Mouse (Mus musculus): ENCODE data around the gene Atxn7l2. TPM values are rescaled to one million over a fixed set of nuclear protein-coding genes. Genes with fewer than 3 reads are reported as not detected.

Atxn7l2 gene
- total and polyA plus RNA-seq, 3 experiments: 5.6 to 14.6 TPM; not detected in 1

DNA sequence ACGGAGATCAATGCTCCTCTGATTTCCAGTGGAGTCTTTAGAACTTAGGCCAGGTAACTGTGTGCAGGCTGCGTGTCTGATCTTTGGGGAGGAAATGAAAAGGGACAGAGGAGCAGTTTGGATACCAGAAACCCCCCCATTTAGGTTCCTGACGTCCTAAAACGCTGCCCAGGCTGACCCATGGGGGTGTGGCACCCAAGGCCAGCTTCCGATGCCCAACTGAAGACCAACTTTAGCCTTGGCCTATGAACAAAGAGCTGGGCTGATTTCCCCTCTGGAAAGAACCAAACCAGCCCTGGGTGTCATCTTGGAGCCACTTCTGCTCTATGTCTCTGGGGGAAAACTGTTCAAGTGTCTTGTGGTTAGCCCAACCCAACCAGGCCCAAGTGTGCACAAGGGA lies 46.6 kb downstream of the Atxn7l2 start:
- Histone ChIP-seq H3K4me3 (ENCODE audit: control insufficient read depth in 1 of 2, insufficient read depth in 1 of 2, low read depth in 2 of 2, low read length in 2 of 2) (no peak overlapping the region), H3K9ac (ENCODE audit: control insufficient read depth, low read depth, low read length, poor library complexity, severe bottlenecking) (no peak overlapping the region), H3K36me3 (ENCODE audit: control insufficient read depth in 1 of 2, insufficient read depth in 2 of 2, low read length in 2 of 2) (no peaks in the 10 kb centered on the region), H3K27ac (ENCODE audit: control insufficient read depth, low read depth, low read length) (no peak overlapping the region), H3K4me1 (ENCODE audit: control insufficient read depth in 1 of 2, insufficient read depth in 2 of 2, low read length in 2 of 2) (no peaks in the 10 kb centered on the region), H3K79me2 (ENCODE audit: control insufficient read depth, insufficient read depth, low read length, poor library complexity) (no peaks in the 10 kb centered on the region), H3K9me3 (replicated peaks; ENCODE audit: insufficient read depth, low read length) (no peaks in the 10 kb centered on the region), H3K27me3 (ENCODE audit: control insufficient read depth in 1 of 2, insufficient read depth in 2 of 2, low read length in 2 of 2) (peaks cover 4 to 13% of the 10 kb centered on the region in 2 experiments; a peak in 3 of 4 replicates)
- DNase-seq (ENCODE audit: low read depth, low spot score): no peak
- TF ChIP-seq MAFK (IDR thresholded peaks at IDR 0.05; ENCODE audit: borderline replicate concordance, low read depth, low read length) (no peak), BHLHE40 (IDR thresholded peaks at IDR 0.05; ENCODE audit: borderline replicate concordance, low read depth, low read length) (no peak), MYC (IDR thresholded peaks at IDR 0.05; ENCODE audit: low read depth, low read length) (no peak), MAX (IDR thresholded peaks at IDR 0.05; ENCODE audit: low read length) (no peak)

- DNase-seq (ENCODE audit: low read depth, low spot score): no peak
- H3K79me2 ChIP-seq (ENCODE audit: control insufficient read depth, insufficient read depth, low read length, poor library complexity): no peaks in the 10 kb centered on the region
- no peak overlapping the region for H3K4me3 ChIP-seq (ENCODE audit: control insufficient read depth in 1 of 2, insufficient read depth in 1 of 2, low read depth in 2 of 2, low read length in 2 of 2)
- H3K9ac ChIP-seq (ENCODE audit: control insufficient read depth, low read depth, low read length, poor library complexity, severe bottlenecking): no peak overlapping the region
- H3K27me3 ChIP-seq (ENCODE audit: control insufficient read depth in 1 of 2, insufficient read depth in 2 of 2, low read length in 2 of 2): peaks cover 5 to 21% of the 10 kb centered on the region in 2 experiments
- H3K27ac ChIP-seq (ENCODE audit: control insufficient read depth, low read depth, low read length): no peak overlapping the region
- TF ChIP-seq SMC3 (IDR thresholded peaks at IDR 0.05; ENCODE audit: low read depth, low read length) (no peak), ZKSCAN1 (IDR thresholded peaks at IDR 0.05; ENCODE audit: low read depth, low read length) (no peak), GABPA (IDR thresholded peaks at IDR 0.05; ENCODE audit: low read depth, low read length) (no peak), MAFK (IDR thresholded peaks at IDR 0.05; ENCODE audit: borderline replicate concordance, low read depth, low read length) (no peak), ETS1 (IDR thresholded peaks at IDR 0.05; ENCODE audit: low read depth, low read length) (no peak)
- H3K4me1 ChIP-seq (ENCODE audit: control insufficient read depth in 1 of 2, insufficient read depth in 2 of 2, low read length in 2 of 2): no peaks in the 10 kb centered on the region
- no peaks in the 10 kb centered on the region for H3K9me3 ChIP-seq (replicated peaks; ENCODE audit: insufficient read depth, low read length)
- H3K36me3 ChIP-seq (ENCODE audit: control insufficient read depth in 1 of 2, insufficient read depth in 2 of 2, low read length in 2 of 2): no peaks in the 10 kb centered on the region
Measured at GRCm38 (mm10) chr3:108158383-108159037, 52.2 kb downstream of the Atxn7l2 start.

GRCm38 (mm10) chr3:108154656-108155055 lies 56.1 kb downstream of the Atxn7l2 start, which contains the start of gene Gpr61:
Gpr61 (minus strand) TSS chr3:108154882.
- peaks cover 2 to 7% of the 10 kb centered on the region in 2 experiments; a peak in 3 of 4 replicates for H3K27me3 ChIP-seq (ENCODE audit: control insufficient read depth in 1 of 2, insufficient read depth in 2 of 2, low read length in 2 of 2)
- DNase-seq (ENCODE audit: low read depth, low spot score): no peak
- H3K27ac ChIP-seq (ENCODE audit: control insufficient read depth, low read depth, low read length): no peak within 1 kb of the TSS
- no peaks in the 10 kb centered on the region for H3K4me1 ChIP-seq (ENCODE audit: control insufficient read depth in 1 of 2, insufficient read depth in 2 of 2, low read length in 2 of 2)
- no peak within 1 kb of the TSS for H3K4me3 ChIP-seq (ENCODE audit: control insufficient read depth in 1 of 2, insufficient read depth in 1 of 2, low read depth in 2 of 2, low read length in 2 of 2)
- no peaks in the 10 kb centered on the region for H3K36me3 ChIP-seq (ENCODE audit: control insufficient read depth in 1 of 2, insufficient read depth in 2 of 2, low read length in 2 of 2)
- H3K9me3 ChIP-seq (replicated peaks; ENCODE audit: insufficient read depth, low read length): no peaks in the 10 kb centered on the region
- no peaks in the 10 kb centered on the region for H3K79me2 ChIP-seq (ENCODE audit: control insufficient read depth, insufficient read depth, low read length, poor library complexity)
- TF ChIP-seq TAL1 (IDR thresholded peaks at IDR 0.05; ENCODE audit: low read length) (no peak), SMC3 (IDR thresholded peaks at IDR 0.05; ENCODE audit: low read depth, low read length) (no peak), CHD1 (IDR thresholded peaks at IDR 0.05; ENCODE audit: low read depth, low read length) (no peak), TCF12 (IDR thresholded peaks at IDR 0.05; ENCODE audit: low read depth, low read length) (no peak), MAZ (IDR thresholded peaks at IDR 0.05; ENCODE audit: low read depth, low read length) (no peak), ELF1 (IDR thresholded peaks at IDR 0.05; ENCODE audit: low read depth, low read length) (no peak), EP300 (IDR thresholded peaks at IDR 0.05; ENCODE audit: low read depth in 1 of 2, low read length in 2 of 2) (no peak), ZC3H11A (IDR thresholded peaks at IDR 0.05; ENCODE audit: low read depth, low read length) (no peak)
- no peak within 1 kb of the TSS for H3K9ac ChIP-seq (ENCODE audit: control insufficient read depth, low read depth, low read length, poor library complexity, severe bottlenecking)

All from MEL (cell line).